Mouse (Mus musculus) liver, postnatal 0 days (tissue): ENCODE data around the gene Slc15a2. TPM values are rescaled to one million over a fixed set of nuclear protein-coding genes. Genes with fewer than 3 reads are reported as not detected.

Experiments
- ATAC-seq: fragments of 200-750 bp; cut with Nextera tagmentation; 2 replicates; pipeline ENCODE4 v1.8.0; 2017; ENCODE audit warnings: mild to moderate bottlenecking, moderate library complexity
- DNase-seq: peaks from one replicate; pipeline ENCODE4 v3.0.0-alpha.2; 2016
- H3K27ac ChIP-seq: fragments of 300-500 bp; sonication (generic); 2 replicates; pipeline ENCODE4 v1.5.1; 2014; ENCODE audit warnings: antibody characterized with exemption, moderate library complexity, mild to moderate bottlenecking, low read depth
- H3K27me3 ChIP-seq: fragments of 300-500 bp; sonication (generic); 2 replicates; pipeline ENCODE4 v1.6.1; 2014; ENCODE audit warnings: low read length, control low read depth, mixed read lengths; ENCODE audit not compliant: insufficient read depth
- H3K36me3 ChIP-seq: fragments of 300-500 bp; sonication (generic); replicated peaks from 2 replicates; pipeline ENCODE4 v1.6.1; 2014; ENCODE audit warnings: mild to moderate bottlenecking, control low read depth, low read length, moderate library complexity, mixed read lengths; ENCODE audit not compliant: insufficient read depth
- H3K4me1 ChIP-seq: fragments of 300-500 bp; sonication (generic); 2 replicates; pipeline ENCODE4 v1.6.1; 2014; ENCODE audit warnings: antibody characterized with exemption, mild to moderate bottlenecking, control low read depth; ENCODE audit not compliant: insufficient read depth
- H3K4me2 ChIP-seq: fragments of 300-500 bp; sonication (generic); 2 replicates; pipeline ENCODE4 v1.6.1; 2014; ENCODE audit warnings: low read depth, mild to moderate bottlenecking, low read length, moderate library complexity, mixed read lengths
- H3K4me3 ChIP-seq: fragments of 300-500 bp; sonication (generic); 2 replicates; pipeline ENCODE4 v1.5.1; 2014; ENCODE audit warnings: low read depth, low read length
- H3K9ac ChIP-seq: fragments of 300-500 bp; sonication (generic); replicated peaks from 2 replicates; pipeline ENCODE4 v1.6.1; 2014; ENCODE audit warnings: mild to moderate bottlenecking, moderate library complexity
- H3K9me3 ChIP-seq: fragments of 300-500 bp; sonication (generic); 2 replicates; pipeline ENCODE4 v1.6.1; 2016; ENCODE audit warnings: mild to moderate bottlenecking, control low read depth, low read length, mixed read lengths
- CTCF ChIP-seq: sonication (generic); IDR thresholded peaks from 2 replicates; pipeline ENCODE4 v1.5.1; 2016; ENCODE audit warnings: antibody characterized with exemption, low read depth
- EP300 ChIP-seq: IDR thresholded peaks from 2 replicates; pipeline ENCODE4 v1.6.1; 2016; ENCODE audit warnings: antibody characterized with exemption, low read depth, mild to moderate bottlenecking
- WGBS: fragments of 180-500 bp; shearing (Covaris S2); extraction: QIAGEN DNeasy Blood & Tissue Kit; methylation state at CpG from one replicate; pipeline ENCODE4 v1.1.7; 2014; ENCODE audit not compliant: insufficient replicate concordance; 5-methylcytosine and 5-hydroxymethylcytosine counted together
- polyA plus RNA-seq: library from polyadenylated mRNA; unstranded; fragments of >200 nt; fragmentation: Nextera tagmentation; extraction: Ambion mirVana; gene quantifications from 2 replicates; pipeline ENCODE4 v1.2.1, GENCODE M21; 2015

The Slc15a2 gene
- polyA plus RNA-seq, 1 experiment from 2014 or later: 1.8 TPM

GRCm38 (mm10) chr16:36794976-36795375 lies 10.2 kb upstream of the Slc15a2 start:
- 44% methylated on average over 2 of the region's 2 CpGs for WGBS
- no peak overlapping the region for H3K9ac ChIP-seq
- no peaks in the 10 kb centered on the region for H3K27me3 ChIP-seq

GRCm38 (mm10) chr16:36790166-36790565 lies 5.4 kb upstream of the Slc15a2 start:
- WGBS: 84% methylated on average over 4 of the region's 4 CpGs
- no peaks in the 10 kb centered on the region for H3K9me3 ChIP-seq
- H3K4me3 ChIP-seq: no peak overlapping the region
- H3K27me3 ChIP-seq: no peaks in the 10 kb centered on the region
- DNase-seq (no peak), ATAC-seq (no peak)
- no peaks in the 10 kb centered on the region for H3K36me3 ChIP-seq
- H3K4me1 ChIP-seq: no peaks in the 10 kb centered on the region
- no peak overlapping the region for H3K27ac ChIP-seq
- no peak overlapping the region for H3K9ac ChIP-seq
- no peak overlapping the region for H3K4me2 ChIP-seq
- TF ChIP-seq CTCF (no peak), EP300 (no peak)

More at GRCm38 (mm10) chr16:36794976-36795375, 10.2 kb upstream of the Slc15a2 start:
- Histone ChIP-seq H3K4me3 (no peak overlapping the region), H3K36me3 (no peaks in the 10 kb centered on the region), H3K9me3 (no peaks in the 10 kb centered on the region), H3K27ac (no peak overlapping the region), H3K4me2 (no peak overlapping the region), H3K4me1 (no peaks in the 10 kb centered on the region)
- no peak for ATAC-seq
- TF ChIP-seq EP300 (no peak), CTCF (no peak)
- no peak for DNase-seq

- ATAC-seq: no peak
- Histone ChIP-seq H3K36me3 (no peaks in the 10 kb centered on the region), H3K4me2 (no peak overlapping the region), H3K9ac (no peak overlapping the region), H3K27ac (no peak overlapping the region), H3K4me1 (no peaks in the 10 kb centered on the region), H3K27me3 (no peaks in the 10 kb centered on the region), H3K9me3 (no peaks in the 10 kb centered on the region), H3K4me3 (no peak overlapping the region)
- 75% methylated on average over 7 of the region's 7 CpGs for WGBS
- no peak for TF ChIP-seq CTCF
- TF ChIP-seq EP300: no peak
- DNase-seq: no peak
These were observed 1.7 kb upstream of the Slc15a2 start for GRCm38 (mm10) chr16:36786466-36786865.

- 86% methylated on average over 2 of the region's 2 CpGs for WGBS
- TF ChIP-seq CTCF (no peak), EP300 (no peak)
- ATAC-seq (no peak), DNase-seq (no peak)
- Histone ChIP-seq H3K27me3 (no peaks in the 10 kb centered on the region), H3K9me3 (no peaks in the 10 kb centered on the region), H3K4me1 (no peaks in the 10 kb centered on the region), H3K4me2 (no peak overlapping the region), H3K4me3 (no peak overlapping the region), H3K9ac (no peak overlapping the region), H3K27ac (no peak overlapping the region), H3K36me3 (no peaks in the 10 kb centered on the region)
These were observed 616 bp downstream of the Slc15a2 start for GRCm38 (mm10) chr16:36784146-36784545.

- Histone ChIP-seq H3K4me2 (no peak overlapping the region), H3K4me1 (no peaks in the 10 kb centered on the region), H3K36me3 (no peaks in the 10 kb centered on the region), H3K9me3 (no peaks in the 10 kb centered on the region), H3K27ac (no peak overlapping the region), H3K4me3 (no peak overlapping the region), H3K27me3 (no peaks in the 10 kb centered on the region), H3K9ac (no peak overlapping the region)
- WGBS: 86% methylated on average over 6 of the region's 6 CpGs
- DNase-seq (no peak), ATAC-seq (no peak)
- TF ChIP-seq EP300 (no peak), CTCF (no peak)
These were observed 9.1 kb downstream of the Slc15a2 start for GRCm38 (mm10) chr16:36775658-36776057.

- Histone ChIP-seq H3K27me3 (no peaks in the 10 kb centered on the region), H3K4me1 (no peaks in the 10 kb centered on the region), H3K9ac (no peak overlapping the region), H3K4me2 (no peak overlapping the region), H3K9me3 (no peaks in the 10 kb centered on the region), H3K4me3 (no peak overlapping the region), H3K27ac (no peak overlapping the region), H3K36me3 (no peaks in the 10 kb centered on the region)
- TF ChIP-seq CTCF: no peak
- TF ChIP-seq EP300: no peak
- ATAC-seq (no peak), DNase-seq (no peak)
- 74% methylated on average over 5 of the region's 5 CpGs for WGBS
These were observed 11.8 kb downstream of the Slc15a2 start for GRCm38 (mm10) chr16:36772996-36773395.

- Histone ChIP-seq H3K36me3 (no peaks in the 10 kb centered on the region), H3K4me2 (no peak overlapping the region), H3K4me1 (no peaks in the 10 kb centered on the region), H3K9me3 (no peaks in the 10 kb centered on the region), H3K9ac (no peak overlapping the region), H3K4me3 (no peak overlapping the region), H3K27me3 (no peaks in the 10 kb centered on the region), H3K27ac (no peak overlapping the region)
- DNase-seq (no peak), ATAC-seq (no peak)
- 87% methylated on average over 3 of the region's 3 CpGs for WGBS
- TF ChIP-seq CTCF (no peak), EP300 (no peak)
These were observed 13.1 kb downstream of the Slc15a2 start for GRCm38 (mm10) chr16:36771703-36772102.
